Mouse (Mus musculus): Measurements from ENCODE around the gene Nat8l.
A peak's percentile ranks its signal among the peaks of the same experiment; 100 is the strongest.
"Not testable (repeated sequence)": the region's sequence is repeated elsewhere in the genome, so short reads cannot be mapped to it uniquely, and the experiment has no call there.

Gene Nat8l

GRCm38 (mm10) chr5:33995843-33996693, at the start of gene Nat8l:
Gene Nat8l (plus strand): TSS chr5:33995984.
- DNase-seq (ENCODE audit: low read depth) = no peak

DNA sequence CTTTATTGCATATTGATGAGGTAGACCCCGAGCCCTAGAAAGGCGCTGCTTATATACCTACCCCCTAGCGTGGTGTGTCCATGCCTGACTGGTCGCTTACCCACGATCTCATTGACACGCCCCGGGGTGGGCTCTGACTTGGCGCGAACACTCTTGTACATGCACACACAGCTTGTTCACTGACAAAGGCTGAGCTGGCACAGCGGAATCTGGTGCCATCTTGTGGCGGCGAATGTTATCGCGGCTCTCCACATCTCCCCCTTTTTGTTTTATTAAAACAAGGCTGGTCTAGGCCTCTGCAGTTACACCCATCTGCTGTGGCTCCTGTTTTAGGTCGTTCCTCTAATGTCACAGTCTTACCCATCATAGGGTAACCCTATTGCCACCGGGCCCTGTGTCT, 48.7 kb upstream of the Nat8l start:
- DNase-seq (ENCODE audit: low read depth) = not testable (repeated sequence)

GRCm38 (mm10) chr5:33948314-33948713, 47.5 kb upstream of the Nat8l start:
- no peak for DNase-seq (ENCODE audit: low read depth)

DNA sequence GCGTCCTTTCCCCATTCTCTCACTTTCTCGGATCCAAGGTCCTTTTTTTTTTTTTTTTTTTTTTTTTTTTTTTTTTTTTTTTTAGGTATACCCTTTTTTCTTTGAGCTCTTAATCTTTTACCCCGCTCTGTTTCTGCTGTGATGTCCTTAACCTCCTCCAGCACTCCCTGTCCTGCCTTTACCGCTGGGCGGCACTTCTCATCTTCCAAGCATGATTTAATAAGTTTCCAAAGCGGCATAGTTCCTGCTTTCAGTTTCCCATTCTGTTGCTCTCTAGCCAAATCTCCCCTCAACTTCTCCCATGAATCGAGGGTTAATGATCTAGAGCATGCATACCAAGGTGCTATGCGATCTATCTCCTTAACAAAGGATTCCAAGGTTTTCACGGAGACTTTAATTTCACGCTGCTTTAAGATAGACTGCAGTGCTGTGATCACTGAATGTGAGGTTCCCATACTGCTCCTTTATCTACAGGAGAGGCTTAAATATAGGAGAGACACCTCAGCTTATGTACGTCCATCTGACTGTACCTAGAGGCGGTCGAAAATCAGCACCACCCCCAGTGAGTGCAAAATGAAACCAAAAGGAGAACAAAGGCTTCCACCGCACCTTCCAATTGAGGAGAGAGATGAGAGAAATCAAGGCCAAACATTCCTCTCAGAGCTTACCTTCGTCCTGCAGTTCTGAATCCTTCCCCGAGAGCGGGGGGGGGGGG, 42.2 kb upstream of the Nat8l start:
- DNase-seq (ENCODE audit: low read depth) = no peak

DNA sequence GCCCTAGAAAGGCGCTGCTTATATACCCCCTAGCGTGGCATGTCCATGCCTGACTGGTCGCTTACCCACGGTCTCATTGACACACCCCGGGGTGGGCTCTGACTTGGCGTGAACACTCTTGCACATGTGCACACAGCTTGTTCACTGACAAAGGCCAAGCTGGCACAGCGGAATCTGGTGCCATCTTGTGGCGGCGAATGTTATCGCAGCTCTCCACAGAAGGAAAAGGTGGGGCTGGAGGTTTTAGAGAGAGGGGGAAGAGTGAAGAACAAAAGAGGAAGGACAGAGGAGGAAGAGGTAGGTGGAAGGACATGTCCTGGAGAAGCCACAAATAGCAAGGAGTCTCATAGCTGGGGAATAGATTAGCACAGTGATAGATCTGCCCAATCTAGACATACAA, 41.4 kb upstream of the Nat8l start:
- no peak for DNase-seq (ENCODE audit: low read depth)

DNA sequence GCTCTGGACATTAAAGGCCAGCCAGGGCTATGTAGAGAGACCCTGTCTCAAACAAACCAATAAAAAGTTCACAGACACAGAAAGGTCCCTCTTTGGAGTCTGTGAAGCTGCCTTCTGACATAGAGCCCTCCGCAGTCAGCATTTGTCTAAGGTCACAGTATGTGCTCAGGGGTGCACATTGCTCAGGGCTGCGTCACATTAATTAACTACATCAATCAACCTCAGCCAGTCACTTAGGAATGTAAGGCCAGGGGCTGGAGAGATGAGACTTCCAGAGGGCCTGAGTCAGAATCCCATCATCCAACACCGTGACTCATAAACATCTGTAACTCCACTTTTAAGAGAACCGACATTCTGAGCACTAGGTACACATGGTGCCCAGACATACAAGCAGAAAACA, 39.9 kb upstream of the Nat8l start:
- no peak for DNase-seq (ENCODE audit: low read depth)

GRCm38 (mm10) chr5:33959382-33959781, 36.4 kb upstream of the Nat8l start:
- no peak for DNase-seq (ENCODE audit: low read depth)

GRCm38 (mm10) chr5:33974736-33975135, 21.0 kb upstream of the Nat8l start:
- DNase-seq (ENCODE audit: low read depth) = no peak

GRCm38 (mm10) chr5:33976267-33976666, 19.5 kb upstream of the Nat8l start:
- no peak for DNase-seq (ENCODE audit: low read depth)

GRCm38 (mm10) chr5:33982731-33983259, 13.0 kb upstream of the Nat8l start:
- no peak for DNase-seq (ENCODE audit: low read depth)

GRCm38 (mm10) chr5:33983309-33984121, 12.3 kb upstream of the Nat8l start, which contains the start of gene Gm1673:
Gene Gm1673 (plus strand): TSS chr5:33983433.
- DNase-seq (ENCODE audit: low read depth) = peak; percentile 37

- DNase-seq (ENCODE audit: low read depth) = no peak
Measured at GRCm38 (mm10) chr5:33994671-33995625, 836 bp upstream of the Nat8l start.

DNA sequence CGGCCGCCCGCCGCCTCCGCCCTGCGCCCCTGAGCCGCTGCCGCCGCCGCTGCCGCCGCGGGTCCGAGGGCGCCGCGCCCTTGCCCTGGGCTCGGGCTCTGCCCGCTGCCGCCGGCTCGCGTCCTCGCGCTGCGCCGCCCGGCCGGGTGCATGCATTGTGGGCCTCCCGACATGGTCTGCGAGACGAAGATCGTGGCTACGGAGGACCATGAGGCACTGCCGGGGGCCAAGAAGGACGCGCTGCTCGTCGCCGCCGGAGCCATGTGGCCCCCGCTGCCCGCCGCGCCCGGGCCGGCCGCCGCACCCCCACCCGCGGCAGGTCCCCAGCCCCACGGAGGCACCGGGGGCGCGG, 886 bp downstream of the Nat8l start:
- no peak for DNase-seq (ENCODE audit: low read depth)

GRCm38 (mm10) chr5:33997051-33997741, 1.4 kb downstream of the Nat8l start:
- DNase-seq (ENCODE audit: low read depth) = no peak

GRCm38 (mm10) chr5:33997829-33998504, 2.2 kb downstream of the Nat8l start:
- DNase-seq (ENCODE audit: low read depth) = no peak

- DNase-seq (ENCODE audit: low read depth) = no peak
Measured at GRCm38 (mm10) chr5:33998505-33998877, 2.7 kb downstream of the Nat8l start.

DNA sequence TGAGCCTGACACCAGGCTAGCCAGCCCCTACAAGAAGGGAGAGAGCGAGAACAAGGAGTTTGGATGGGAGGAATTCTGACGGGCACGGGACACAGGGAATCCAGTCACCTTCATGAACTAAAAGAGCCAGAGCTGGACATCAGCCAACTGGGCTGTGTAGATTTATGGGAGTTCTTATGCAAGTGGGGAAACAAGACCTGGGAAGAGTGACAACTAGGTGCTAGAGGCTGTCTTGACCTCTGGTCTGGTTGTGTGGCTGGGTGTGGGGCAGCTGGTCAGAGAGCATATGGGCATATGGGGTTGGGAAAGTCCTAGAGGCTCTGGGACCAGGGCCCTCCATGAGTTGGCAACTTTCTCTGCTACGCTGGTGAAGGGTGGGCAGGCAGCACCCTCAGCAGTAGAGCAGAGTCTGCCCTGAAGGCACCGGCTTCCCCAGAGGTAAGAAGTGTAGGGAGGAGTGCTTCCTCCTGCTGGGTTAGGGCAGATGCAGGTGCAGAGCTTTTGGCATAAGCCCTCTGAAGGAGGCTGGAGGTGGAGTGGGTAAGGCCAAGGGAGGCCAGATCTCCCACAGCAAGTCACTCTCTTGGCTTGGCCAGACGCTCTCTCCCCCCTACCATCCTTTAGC, 3.8 kb downstream of the Nat8l start:
- no peak for DNase-seq (ENCODE audit: low read depth)

GRCm38 (mm10) chr5:34000809-34001208, 5.0 kb downstream of the Nat8l start:
- DNase-seq (ENCODE audit: low read depth) = no peak

- DNase-seq (ENCODE audit: low read depth) = no peak
Measured at GRCm38 (mm10) chr5:34001401-34001800, 5.6 kb downstream of the Nat8l start.

Data from c-Kit-positive CD71-negative TER-119-negative erythroid progenitor cells, embryonic 14.5 days (primary cell).